Mouse (Mus musculus): ENCODE measurements around the gene Kcnh8. TPM values are rescaled to one million over a fixed set of nuclear protein-coding genes. Genes with fewer than 3 reads are reported as not detected.

Gene Kcnh8
- polyA plus RNA-seq (2015; fragmentation: Nextera tagmentation; extraction: Ambion mirVana): 0.16 and 0.20 TPM in 2 replicates

- H3K4me2 ChIP-seq (replicated peaks; ENCODE audit: low read depth): peak within 1 kb of the TSS; percentile 78
- no peak within 1 kb of the TSS for H3K9ac ChIP-seq (ENCODE audit: low read depth, low read length)
- H3K36me3 ChIP-seq (ENCODE audit: control insufficient read depth, insufficient read depth): no peaks in the 10 kb centered on the region
- no peak within 1 kb of the TSS for H3K27ac ChIP-seq (ENCODE audit: low read depth, low read length)
- peaks cover 22% of the 10 kb centered on the region for H3K27me3 ChIP-seq (replicated peaks; ENCODE audit: control insufficient read depth, insufficient read depth, low read length)
- no peaks in the 10 kb centered on the region for H3K9me3 ChIP-seq (ENCODE audit: control insufficient read depth)
- ATAC-seq: peak; percentile 33; the same call in 1 of the 2 replicates
- 1% methylated on average over 32 of the region's 40 CpGs for WGBS
- peak within 1 kb of the TSS; percentile 48 for H3K4me3 ChIP-seq (ENCODE audit: low read depth, low read length)
- no peak for TF ChIP-seq CTCF (IDR thresholded peaks at IDR 0.05; ENCODE audit: low read depth)
- no peaks in the 10 kb centered on the region for H3K4me1 ChIP-seq (replicated peaks; ENCODE audit: control insufficient read depth, insufficient read depth, low read length)
Measured at GRCm38 (mm10) chr17:52602093-52602780, at the start of gene Kcnh8. Kcnh8 (plus strand) TSS chr17:52602709.

- H3K4me1 ChIP-seq (replicated peaks; ENCODE audit: control insufficient read depth, insufficient read depth, low read length): no peaks in the 10 kb centered on the region
- WGBS: 21% methylated on average over 13 of the region's 13 CpGs
Measured at GRCm38 (mm10) chr17:52559961-52560720, 42.4 kb upstream of the Kcnh8 start.

GRCm38 (mm10) chr17:52565467-52566155 is 36.9 kb upstream of the Kcnh8 start:
- no peaks in the 10 kb centered on the region for H3K4me1 ChIP-seq (replicated peaks; ENCODE audit: control insufficient read depth, insufficient read depth, low read length)
- H3K9me3 ChIP-seq (ENCODE audit: control insufficient read depth): no peaks in the 10 kb centered on the region
- ATAC-seq: no peak
- H3K9ac ChIP-seq (ENCODE audit: low read depth, low read length): no peak overlapping the region
- no peak overlapping the region for H3K4me2 ChIP-seq (replicated peaks; ENCODE audit: low read depth)
- no peak overlapping the region for H3K4me3 ChIP-seq (ENCODE audit: low read depth, low read length)
- H3K27me3 ChIP-seq (replicated peaks; ENCODE audit: control insufficient read depth, insufficient read depth, low read length): no peaks in the 10 kb centered on the region
- WGBS: 49% methylated on average over 4 of the region's 4 CpGs
- no peak overlapping the region for H3K27ac ChIP-seq (ENCODE audit: low read depth, low read length)
- peak; percentile 49 for TF ChIP-seq CTCF (IDR thresholded peaks at IDR 0.05; ENCODE audit: low read depth)
- H3K36me3 ChIP-seq (ENCODE audit: control insufficient read depth, insufficient read depth): no peaks in the 10 kb centered on the region

More at GRCm38 (mm10) chr17:52559961-52560720, 42.4 kb upstream of the Kcnh8 start:
- TF ChIP-seq CTCF (IDR thresholded peaks at IDR 0.05; ENCODE audit: low read depth): peak; percentile 91
- no peaks in the 10 kb centered on the region for H3K36me3 ChIP-seq (ENCODE audit: control insufficient read depth, insufficient read depth)
- no peaks in the 10 kb centered on the region for H3K9me3 ChIP-seq (ENCODE audit: control insufficient read depth)
- no peaks in the 10 kb centered on the region for H3K27me3 ChIP-seq (replicated peaks; ENCODE audit: control insufficient read depth, insufficient read depth, low read length)
- H3K9ac ChIP-seq (ENCODE audit: low read depth, low read length): no peak overlapping the region
- peak; percentile 43; the same call in 1 of the 2 replicates for ATAC-seq
- no peak overlapping the region for H3K4me2 ChIP-seq (replicated peaks; ENCODE audit: low read depth)
- no peak overlapping the region for H3K4me3 ChIP-seq (ENCODE audit: low read depth, low read length)
- H3K27ac ChIP-seq (ENCODE audit: low read depth, low read length): no peak overlapping the region

GRCm38 (mm10) chr17:52569584-52570270 is 32.8 kb upstream of the Kcnh8 start:
- WGBS: 64% methylated on average over 4 of the region's 4 CpGs
- TF ChIP-seq CTCF (IDR thresholded peaks at IDR 0.05; ENCODE audit: low read depth): peak; percentile 50
- Histone ChIP-seq H3K9ac (ENCODE audit: low read depth, low read length) (no peak overlapping the region), H3K4me1 (replicated peaks; ENCODE audit: control insufficient read depth, insufficient read depth, low read length) (no peaks in the 10 kb centered on the region), H3K27ac (ENCODE audit: low read depth, low read length) (no peak overlapping the region), H3K36me3 (ENCODE audit: control insufficient read depth, insufficient read depth) (no peaks in the 10 kb centered on the region), H3K4me3 (ENCODE audit: low read depth, low read length) (no peak overlapping the region), H3K9me3 (ENCODE audit: control insufficient read depth) (no peaks in the 10 kb centered on the region), H3K27me3 (replicated peaks; ENCODE audit: control insufficient read depth, insufficient read depth, low read length) (no peaks in the 10 kb centered on the region), H3K4me2 (replicated peaks; ENCODE audit: low read depth) (no peak overlapping the region)
- no peak for ATAC-seq

- no peak for ATAC-seq
Measured at GRCm38 (mm10) chr17:52572229-52572628, 30.3 kb upstream of the Kcnh8 start.

More at GRCm38 (mm10) chr17:52572229-52572628, 30.3 kb upstream of the Kcnh8 start:
- WGBS: 84% methylated on average over 4 of the region's 4 CpGs
- no peak overlapping the region for H3K9ac ChIP-seq (ENCODE audit: low read depth, low read length)
- no peaks in the 10 kb centered on the region for H3K9me3 ChIP-seq (ENCODE audit: control insufficient read depth)
- no peak overlapping the region for H3K27ac ChIP-seq (ENCODE audit: low read depth, low read length)
- H3K36me3 ChIP-seq (ENCODE audit: control insufficient read depth, insufficient read depth): no peaks in the 10 kb centered on the region
- H3K27me3 ChIP-seq (replicated peaks; ENCODE audit: control insufficient read depth, insufficient read depth, low read length): no peaks in the 10 kb centered on the region
- H3K4me1 ChIP-seq (replicated peaks; ENCODE audit: control insufficient read depth, insufficient read depth, low read length): no peaks in the 10 kb centered on the region
- no peak overlapping the region for H3K4me2 ChIP-seq (replicated peaks; ENCODE audit: low read depth)
- no peak overlapping the region for H3K4me3 ChIP-seq (ENCODE audit: low read depth, low read length)
- TF ChIP-seq CTCF (IDR thresholded peaks at IDR 0.05; ENCODE audit: low read depth): no peak
